Mouse (Mus musculus) CH12.LX (cell line): ENCODE results near the gene Tmem185b.

Experiments
- CTCF ChIP-seq, 2 experiments: IDR thresholded peaks in 1 of 2; conservative IDR thresholded peaks in 1 of 2; 2 replicates each; pipeline ENCODE4 v1.5.1; 2011 to 2012; ENCODE audit warnings: low read depth in 2 of 2, low read length in 2 of 2, improper control_type of control experiment in 1 of 2, inconsistent platforms in 1 of 2, mild to moderate bottlenecking in 1 of 2, moderate library complexity in 1 of 2
- E2F4 ChIP-seq: IDR thresholded peaks from 2 replicates; pipeline ENCODE4 v1.6.1; 2011; ENCODE audit warnings: low read depth, low read length, improper control_type of control experiment; ENCODE audit not compliant: insufficient replicate concordance
- NRF1 ChIP-seq: IDR thresholded peaks from 2 replicates; pipeline ENCODE4 v1.6.1; 2014; ENCODE audit warnings: low read depth, mild to moderate bottlenecking, inconsistent platforms, low read length, improper control_type of control experiment, moderate library complexity
- POLR2A ChIP-seq: IDR thresholded peaks from 2 replicates; pipeline ENCODE4 v1.6.1; 2011; ENCODE audit warnings: low read depth, mild to moderate bottlenecking, improper control_type of control experiment, low read length
- RCOR1 ChIP-seq: conservative IDR thresholded peaks from 2 replicates; pipeline ENCODE4 v1.6.1; 2012; ENCODE audit warnings: low read depth, mild to moderate bottlenecking, inconsistent platforms, low read length, improper control_type of control experiment
- UBTF ChIP-seq: IDR thresholded peaks from 2 replicates; pipeline ENCODE4 v1.6.1; 2012; ENCODE audit warnings: low read depth, mild to moderate bottlenecking, inconsistent platforms, low read length, improper control_type of control experiment, moderate library complexity
- USF2 ChIP-seq: conservative IDR thresholded peaks from 2 replicates; pipeline ENCODE4 v1.6.1; 2011; ENCODE audit warnings: low read depth, low read length, improper control_type of control experiment
- ZKSCAN1 ChIP-seq: IDR thresholded peaks from 2 replicates; pipeline ENCODE4 v1.6.1; 2012; ENCODE audit warnings: low read depth, inconsistent platforms, low read length, improper control_type of control experiment, borderline replicate concordance

DNA sequence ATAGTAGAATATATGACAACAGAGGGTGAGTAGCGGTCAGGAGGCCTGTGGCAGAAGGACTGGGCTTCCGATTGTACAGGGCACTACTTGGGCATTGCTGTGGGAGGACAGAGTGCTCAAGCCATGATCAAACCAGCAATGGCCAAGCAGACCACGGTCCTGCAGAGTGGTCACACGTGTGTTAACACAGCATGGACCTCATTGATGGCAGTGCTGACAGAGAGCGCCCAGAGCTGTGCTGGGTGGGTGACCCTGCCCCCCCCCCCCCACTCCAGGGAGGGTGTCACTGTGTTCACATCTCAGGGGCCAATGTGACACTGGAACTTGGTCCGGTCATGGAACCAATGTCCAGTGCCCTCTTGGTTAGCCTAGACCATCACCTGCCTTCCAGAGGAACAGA lies 6.2 kb downstream of the Tmem185b start:
- TF ChIP-seq NRF1 (no peak), E2F4 (no peak), CTCF (conservative IDR thresholded peaks at IDR 0.05 in 1 of 2, IDR thresholded peaks at IDR 0.05 in 1 of 2; ENCODE audit: low read depth in 2 of 2, low read length in 2 of 2) (no peak), USF2 (no peak), POLR2A (no peak), RCOR1 (no peak), ZKSCAN1 (no peak), UBTF (no peak)
